Mouse (Mus musculus): ENCODE measurements around the gene Rerg. TPM values are rescaled to one million over a fixed set of nuclear protein-coding genes. Genes with fewer than 3 reads are reported as not detected.

The Rerg gene
- polyA plus RNA-seq (2012; rRNA removed; ENCODE audit: low replicate concordance), result 0.50 and 6.0 TPM in 2 replicates

GRCm38 (mm10) chr6:137170226-137170625, at the start of gene Rerg:
Rerg (minus strand) TSS chr6:137170497.

Other genes starting within 250 kb of the Rerg start
- 0.17 TPM in 1 of 2 replicates, not detected in the other for gene Erp27, start 248.3 kb downstream of the Rerg start, polyA plus RNA-seq (2012; rRNA removed; ENCODE audit: low replicate concordance)
- gene Pde6h, start 246.7 kb downstream of the Rerg start, polyA plus RNA-seq (2012; rRNA removed; ENCODE audit: low replicate concordance), result 0.20 TPM in 1 of 2 replicates, not detected in the other
- 72.2 and 73.3 TPM in 2 replicates for gene Arhgdib, start 228.6 kb downstream of the Rerg start, polyA plus RNA-seq (2012; rRNA removed; ENCODE audit: low replicate concordance)
- gene Ptpro, start 81.8 kb upstream of the Rerg start, polyA plus RNA-seq (2012; rRNA removed; ENCODE audit: low replicate concordance), result 5.5 and 6.4 TPM in 2 replicates

Data from subcutaneous adipose tissue, adult 2 months (tissue).